Mouse (Mus musculus) inflammation-experienced regulatory T-cells, adult 6 months (primary cell): ENCODE data around the gene Nufip1. TPM values are rescaled to one million over a fixed set of nuclear protein-coding genes. Genes with fewer than 3 reads are reported as not detected.
"Not testable (repeated sequence)": the region's sequence is repeated elsewhere in the genome, so short reads cannot be mapped to it uniquely, and the experiment has no call there.

ENCODE experiments used
- ATAC-seq: one replicate; pipeline ENCODE4 v1.8.0; 2017
- polyA plus RNA-seq, 3 experiments: library from polyadenylated mRNA; unstranded; fragments of 100-300 nt; shearing (Covaris generic); gene quantifications; one replicate each; pipeline ENCODE4 v1.2.1; 2017

Gene Nufip1
- polyA plus RNA-seq, 3 experiments from 2014 or later, result 6.1 to 7.6 (median 7.1) TPM

DNA sequence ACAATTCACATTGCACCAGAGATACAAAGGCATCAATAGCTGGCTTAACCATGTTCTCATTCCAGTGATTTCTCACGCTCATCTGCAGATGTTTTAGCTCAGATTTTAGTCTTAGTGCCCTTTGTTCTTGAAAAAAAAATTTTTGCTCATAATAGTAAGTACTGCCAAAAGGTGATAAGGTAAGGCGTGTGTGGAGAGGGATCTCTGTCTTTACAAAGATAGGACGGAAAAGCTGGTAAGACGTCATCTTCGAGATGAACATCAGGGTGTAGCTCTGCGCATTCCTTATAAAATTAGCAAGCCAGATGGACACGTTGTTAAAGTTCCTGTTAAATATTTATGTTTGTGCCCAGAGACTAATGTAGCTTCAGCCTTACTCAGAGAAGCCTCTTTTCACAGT, 35.2 kb downstream of the Nufip1 start:
- no peak for ATAC-seq

DNA sequence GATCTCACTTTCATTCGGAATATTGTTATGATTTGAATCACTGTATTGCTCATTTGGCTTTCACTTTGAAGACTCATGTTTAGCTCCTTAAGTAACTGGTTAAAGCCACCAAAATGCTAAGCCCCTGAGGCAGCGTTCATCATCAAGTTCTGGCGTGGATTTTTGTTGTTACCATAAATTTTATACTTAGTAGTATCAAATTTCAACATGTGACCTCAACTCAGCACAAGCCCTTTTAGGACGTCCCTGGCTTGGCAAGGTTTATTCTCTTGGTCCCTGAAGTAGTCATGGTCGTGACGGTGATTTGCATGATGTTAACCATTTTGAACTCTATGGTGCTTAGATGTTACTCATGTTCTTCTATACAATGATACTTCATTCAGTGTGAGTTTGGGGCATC, 36.4 kb downstream of the Nufip1 start:
- no peak for ATAC-seq

DNA sequence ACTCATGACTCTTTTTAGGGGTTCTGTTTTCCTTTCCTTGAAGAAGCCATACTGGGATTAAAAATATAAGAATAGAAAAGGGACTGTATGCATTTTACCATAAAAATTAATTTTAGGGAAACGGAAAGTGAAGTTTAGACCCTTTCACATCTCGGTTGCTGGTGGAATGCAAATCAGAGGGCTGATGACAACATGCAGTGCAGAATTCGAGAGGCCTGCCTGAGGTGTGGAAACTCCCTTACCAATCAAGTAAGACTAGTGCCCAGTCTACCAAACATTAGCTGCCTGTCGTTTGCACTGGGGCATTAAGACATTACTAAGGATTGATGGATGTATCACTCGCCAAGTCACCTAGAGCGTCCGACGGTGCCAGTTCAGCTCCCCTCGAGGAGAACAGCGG, 37.6 kb downstream of the Nufip1 start:
- ATAC-seq, result no peak

DNA sequence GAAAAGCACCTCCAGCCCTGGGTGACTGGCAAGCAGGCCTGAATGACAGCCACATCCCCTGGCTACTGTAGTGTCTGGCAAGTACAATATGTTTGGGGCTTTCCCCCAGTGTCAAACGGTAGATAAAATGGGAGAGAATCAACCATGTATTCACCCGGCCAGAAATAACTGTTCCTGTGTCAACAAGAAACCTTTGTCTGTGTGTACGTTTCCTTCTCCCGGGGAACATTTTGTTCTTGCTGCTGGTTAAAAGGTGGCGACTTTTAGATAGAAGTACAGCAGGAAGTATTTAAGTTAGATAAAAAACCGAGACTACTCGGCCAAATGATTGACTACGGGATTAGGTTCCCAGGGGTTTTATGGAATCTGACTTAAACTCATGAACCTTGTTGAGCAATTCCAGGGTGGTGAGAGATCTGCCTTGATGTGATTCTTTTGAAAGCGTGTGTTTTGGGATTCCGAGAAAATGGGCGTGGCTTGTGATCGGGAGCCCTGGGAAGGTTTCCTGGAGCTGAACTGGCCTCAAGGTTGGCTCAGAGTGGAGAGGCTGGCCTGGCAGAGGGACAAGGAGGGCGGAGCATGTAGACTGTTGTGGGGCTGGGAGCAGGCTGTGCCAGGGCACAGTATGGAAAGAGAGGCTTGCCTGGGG, 39.0 kb downstream of the Nufip1 start:
- no peak for ATAC-seq

DNA sequence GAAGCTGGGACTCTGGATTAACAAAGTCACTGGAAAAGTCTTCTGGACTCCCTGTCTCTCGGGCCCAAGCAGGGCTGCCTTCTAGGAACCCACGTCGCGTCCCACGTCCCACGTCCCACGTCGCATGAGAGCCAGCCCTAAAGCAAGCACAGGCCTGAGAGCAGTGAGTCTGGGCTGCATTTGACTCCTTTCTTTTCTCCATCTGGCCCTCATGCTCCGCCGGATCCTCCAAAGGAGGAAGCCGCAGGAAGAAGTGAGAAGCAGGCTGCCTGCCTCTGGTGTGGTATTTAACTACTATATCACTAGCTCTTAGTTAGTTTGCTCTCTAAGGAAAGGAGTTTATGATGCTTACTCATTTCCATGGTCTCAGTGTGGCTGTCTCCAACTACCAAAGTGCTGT, 39.8 kb downstream of the Nufip1 start:
- no peak for ATAC-seq

DNA sequence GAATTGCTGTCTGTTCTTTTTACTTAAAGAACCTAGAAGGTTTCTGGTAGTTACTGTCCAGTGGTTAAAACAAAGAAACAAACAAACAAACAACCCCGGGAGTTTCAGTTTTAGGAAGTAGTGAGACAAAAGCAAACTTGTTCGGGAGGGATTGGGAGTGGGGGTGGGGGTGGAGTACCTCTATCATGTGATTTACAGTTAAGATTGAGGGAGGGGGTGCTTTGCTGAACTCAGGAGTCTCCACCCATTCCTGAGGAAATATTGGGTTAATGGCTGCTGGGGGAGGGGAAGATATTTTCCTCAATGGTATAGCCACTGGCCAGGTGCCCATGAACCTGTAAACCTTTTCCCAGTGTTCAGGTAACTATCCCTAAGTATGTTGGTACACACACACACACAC, 40.3 kb downstream of the Nufip1 start:
- no peak for ATAC-seq

DNA sequence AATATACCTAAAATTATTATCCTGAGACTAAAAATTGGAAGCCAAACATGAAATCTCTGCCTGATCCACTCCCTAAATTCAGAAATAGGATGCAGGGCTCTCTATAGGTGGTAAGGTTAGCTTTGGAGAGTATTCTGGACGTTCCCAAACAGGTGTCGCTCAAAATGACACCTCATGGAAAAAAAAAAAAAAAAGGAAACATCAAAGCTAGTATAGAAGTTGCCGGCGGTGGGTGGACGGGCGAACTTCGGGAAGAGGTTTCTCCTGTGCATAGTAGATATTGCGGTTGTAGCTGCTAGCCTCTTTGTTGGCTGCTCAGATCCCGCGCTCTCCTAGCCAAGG, 41.1 kb downstream of the Nufip1 start:
- no peak for ATAC-seq

DNA sequence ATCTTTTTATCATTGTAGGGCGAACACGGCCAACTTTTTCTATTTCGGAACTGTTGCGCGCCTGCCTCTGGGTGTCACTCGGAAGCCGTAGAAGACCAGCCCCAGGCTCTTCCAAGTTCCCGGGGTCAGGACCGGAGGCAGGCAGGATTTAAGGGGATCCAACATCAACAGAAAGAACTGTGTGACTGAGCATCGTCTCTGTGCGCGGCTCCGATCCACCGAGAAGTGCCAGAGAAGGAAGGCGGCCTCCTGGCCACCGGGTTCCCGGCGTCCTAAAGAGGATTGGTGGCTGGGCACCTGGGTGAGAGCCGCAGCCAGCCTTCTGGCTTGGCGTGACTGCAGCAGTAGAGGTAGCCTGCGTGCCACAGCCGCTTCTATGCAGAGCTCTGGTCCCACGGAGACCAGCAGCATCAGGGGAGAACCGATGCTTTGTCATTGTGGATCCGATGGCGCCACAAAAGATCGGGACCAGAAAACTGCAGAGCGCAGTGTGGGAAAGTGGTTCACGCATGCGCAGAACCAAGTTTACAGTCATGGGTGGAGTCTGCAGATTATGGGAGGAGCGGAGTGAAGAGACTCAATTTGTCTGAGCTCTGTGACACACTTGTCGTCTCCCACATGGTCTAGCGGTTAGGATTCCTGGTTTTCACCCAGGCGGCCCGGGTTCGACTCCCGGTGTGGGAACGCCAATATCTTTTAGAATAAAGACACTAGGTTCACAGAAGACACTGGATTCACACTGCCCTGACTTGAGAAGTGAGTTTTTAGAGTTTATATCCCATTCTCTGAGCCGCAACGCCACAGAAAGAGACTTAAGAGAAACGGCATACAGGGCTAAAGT, 41.7 kb downstream of the Nufip1 start:
- peak; percentile 80 for ATAC-seq

DNA sequence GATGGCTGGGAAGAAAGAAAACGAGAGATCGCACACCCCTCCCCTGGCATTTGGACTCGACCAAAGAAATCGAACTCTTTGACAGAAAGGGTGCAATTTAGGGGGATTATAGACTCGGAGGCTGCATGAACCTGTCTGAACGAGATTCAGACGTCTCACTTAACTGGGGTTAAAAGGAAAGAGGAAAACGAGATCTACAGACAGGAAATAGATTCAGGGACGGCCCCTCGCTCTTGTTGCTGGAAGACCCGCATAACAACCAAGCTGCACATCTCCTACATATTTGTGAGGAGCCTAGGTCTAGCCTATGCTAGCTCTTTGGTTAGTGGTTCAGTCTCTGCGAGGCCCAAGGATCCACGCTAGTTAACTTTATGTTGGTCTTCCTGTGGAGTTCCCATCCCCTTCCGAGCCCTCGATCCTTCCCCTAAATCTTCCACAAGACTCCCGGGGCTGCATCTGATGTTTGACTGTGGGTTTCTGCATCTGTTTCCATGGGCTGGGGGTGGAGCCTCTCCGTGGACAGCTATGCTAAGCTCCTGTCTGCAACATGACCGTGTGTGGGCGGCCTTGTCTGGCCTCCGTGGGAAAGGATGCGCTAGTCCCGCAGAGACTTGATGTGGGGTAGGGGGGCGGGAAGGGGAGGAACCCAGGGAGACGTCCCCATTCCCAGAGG, 42.4 kb downstream of the Nufip1 start:
- ATAC-seq, result peak; percentile 49

DNA sequence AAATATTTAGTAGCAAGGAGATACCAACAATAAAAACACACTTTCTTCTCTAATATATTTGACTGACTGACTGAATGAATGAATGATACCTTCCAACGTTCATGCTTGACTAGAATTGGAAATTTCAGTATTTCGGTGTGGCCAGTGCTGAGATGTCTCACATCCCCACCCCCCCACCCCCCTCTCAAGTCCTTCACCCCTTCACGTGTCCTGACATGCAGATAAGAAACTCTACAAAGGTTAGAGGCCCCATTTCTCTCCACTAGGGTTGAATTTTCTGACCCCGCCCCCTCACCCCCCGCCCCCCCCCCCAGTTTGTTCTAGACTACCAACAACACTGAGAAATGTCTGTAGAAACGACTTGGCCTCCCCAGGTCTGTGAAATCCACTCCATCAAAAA, 43.1 kb downstream of the Nufip1 start:
- no peak for ATAC-seq

DNA sequence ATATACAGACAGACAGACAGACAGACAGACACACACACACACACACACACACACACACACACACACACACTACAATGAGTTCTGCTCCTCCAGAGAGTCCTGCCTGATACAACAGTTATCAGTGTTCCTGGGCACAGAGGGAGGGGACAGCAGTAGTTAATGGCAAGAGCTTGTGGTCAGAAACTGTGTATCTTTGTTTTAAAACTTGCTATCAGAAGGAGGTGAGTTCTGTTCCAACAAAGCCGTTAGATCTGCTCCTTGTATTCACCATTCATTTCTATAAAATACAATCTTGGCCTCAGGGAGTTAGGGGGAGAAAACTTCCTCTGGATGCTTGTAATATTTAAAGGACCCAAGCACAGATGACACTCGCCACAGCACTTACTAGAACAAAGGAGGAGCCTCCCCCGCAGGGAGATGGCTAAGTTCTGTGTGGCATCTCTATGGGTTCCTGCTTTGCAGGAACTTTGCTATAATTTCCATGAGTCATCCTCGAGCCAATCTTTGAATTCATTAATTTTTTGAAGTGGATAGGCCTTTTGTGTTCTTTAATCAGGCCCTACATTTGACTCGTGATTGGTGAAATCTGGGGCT, 47.6 kb downstream of the Nufip1 start:
- ATAC-seq, result no peak

DNA sequence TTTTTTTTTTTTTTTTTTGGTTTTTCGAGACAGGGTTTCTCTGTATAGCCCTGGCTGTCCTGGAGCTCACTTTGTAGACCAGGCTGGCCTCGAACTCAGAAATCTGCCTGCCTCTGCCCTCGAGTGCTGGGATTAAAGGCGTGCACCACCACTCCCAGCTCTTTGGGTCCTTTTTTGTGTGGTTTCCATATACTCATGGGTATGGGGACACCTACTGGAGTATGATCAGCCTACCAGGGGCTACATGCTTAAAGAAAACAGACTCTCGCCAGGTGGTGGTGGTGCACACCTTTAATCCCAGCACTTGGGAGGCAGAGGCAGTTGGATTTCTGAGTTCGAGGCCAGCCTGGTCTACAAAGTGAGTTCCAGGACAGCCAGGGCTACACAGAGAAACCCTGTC, 49.9 kb downstream of the Nufip1 start:
- ATAC-seq, result not testable (repeated sequence)

DNA sequence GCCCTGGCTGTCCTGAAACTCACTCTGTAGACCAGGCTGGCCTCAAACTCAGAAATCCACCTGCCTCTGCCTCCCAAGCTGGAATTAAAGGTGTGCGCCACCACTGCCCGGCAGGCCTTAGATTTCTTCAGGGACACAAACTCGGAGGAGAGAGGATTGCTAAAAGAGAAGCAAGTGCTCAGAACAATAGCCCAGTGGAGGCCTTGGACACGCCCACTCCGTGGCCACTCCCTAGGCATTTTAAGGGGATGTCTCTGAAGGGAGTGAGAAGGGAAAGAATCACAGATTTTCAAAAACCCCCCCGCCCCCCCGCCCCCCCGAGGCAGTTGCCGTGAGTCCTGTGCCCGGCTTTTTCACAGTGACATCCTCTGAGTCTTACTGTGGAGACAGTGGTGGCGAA, 53.5 kb downstream of the Nufip1 start:
- no peak for ATAC-seq

DNA sequence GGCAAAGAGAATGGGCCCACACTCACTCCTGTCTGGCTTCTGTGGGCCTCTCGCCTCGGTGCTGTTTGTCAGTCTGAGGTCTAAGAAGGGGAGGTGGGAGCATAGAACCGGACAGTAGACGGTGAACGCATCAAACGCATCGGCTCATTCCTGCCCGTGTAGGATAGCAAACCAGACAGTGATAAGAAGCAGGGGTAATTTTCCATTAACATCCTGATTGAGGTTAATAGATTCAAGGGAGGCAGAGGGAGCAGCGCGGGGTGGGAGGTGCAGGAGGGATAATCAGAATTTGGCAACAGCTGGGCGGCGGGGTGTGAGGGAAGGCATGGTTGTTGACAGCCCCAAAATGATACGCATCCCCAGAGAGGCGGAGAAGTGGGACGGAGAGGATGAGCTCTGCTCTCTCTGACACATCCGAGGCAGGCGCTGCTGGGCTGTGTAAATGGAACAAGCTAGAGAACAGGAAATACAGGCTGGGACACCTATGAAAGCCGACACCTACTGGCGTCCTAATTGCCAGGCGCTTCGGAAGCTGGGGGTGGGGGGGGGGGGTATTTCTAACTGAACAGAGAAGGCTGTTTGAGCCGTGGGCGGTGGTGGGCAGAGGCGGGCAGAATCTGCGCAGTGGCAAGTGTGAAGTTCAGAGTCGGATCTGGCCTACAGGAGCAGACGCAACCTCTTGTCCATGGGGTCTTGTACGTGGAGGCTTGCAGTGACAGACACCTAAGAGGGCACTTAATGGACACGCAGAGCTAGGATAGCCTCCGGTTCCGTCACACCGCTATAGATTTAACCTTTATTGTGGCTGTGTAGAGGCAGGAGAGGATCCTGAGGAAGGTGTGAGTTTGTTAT, 54.4 kb downstream of the Nufip1 start:
- peak; percentile 74 for ATAC-seq

DNA sequence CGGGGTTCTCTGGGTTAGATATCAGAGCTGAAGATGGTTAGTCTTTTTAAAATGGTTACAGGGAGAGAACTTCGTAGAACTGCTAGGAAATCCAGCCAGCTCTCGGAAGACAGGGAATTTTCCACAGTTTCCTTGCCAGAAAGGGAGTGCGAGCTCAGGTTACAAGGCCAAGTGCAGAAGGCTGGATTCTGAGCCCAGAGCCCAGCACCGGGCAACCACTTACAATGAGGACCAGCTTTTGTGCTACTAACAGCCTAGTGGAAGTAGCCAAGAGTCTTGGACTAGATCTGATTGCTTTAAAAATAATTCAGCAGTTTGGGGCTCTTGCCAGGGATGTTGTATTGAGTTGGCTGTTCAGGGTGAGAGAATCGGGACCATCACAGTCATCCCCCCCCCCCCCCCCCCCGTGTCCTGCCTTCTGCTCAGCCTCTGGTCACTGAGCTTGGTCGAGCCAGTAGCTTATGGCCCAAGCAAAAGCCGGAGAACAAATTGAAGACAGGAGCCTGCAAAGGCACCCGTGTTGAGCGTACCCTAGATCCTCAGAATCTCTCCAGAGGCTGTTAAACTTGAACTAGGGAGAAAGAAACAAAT, 59.3 kb downstream of the Nufip1 start:
- ATAC-seq, result no peak

DNA sequence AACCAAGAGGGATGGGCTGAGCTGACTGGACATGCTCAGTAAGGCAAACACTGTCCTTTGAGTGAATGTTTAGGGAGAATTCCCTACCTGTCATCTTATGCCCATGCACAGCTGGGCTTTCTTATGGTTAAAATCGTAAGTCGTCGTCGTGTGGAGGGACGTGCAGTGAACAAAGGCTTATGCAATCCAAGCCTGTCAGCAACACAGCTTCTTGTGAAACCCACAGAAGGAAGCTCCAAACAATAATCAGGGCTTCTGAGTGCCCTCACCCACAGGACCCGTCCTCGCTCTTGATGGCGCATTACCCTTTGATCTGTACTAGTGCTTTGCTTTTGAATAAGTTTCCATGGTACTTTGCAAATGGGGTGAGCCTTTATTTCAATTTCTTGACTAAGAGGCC, 60.6 kb downstream of the Nufip1 start:
- no peak for ATAC-seq

DNA sequence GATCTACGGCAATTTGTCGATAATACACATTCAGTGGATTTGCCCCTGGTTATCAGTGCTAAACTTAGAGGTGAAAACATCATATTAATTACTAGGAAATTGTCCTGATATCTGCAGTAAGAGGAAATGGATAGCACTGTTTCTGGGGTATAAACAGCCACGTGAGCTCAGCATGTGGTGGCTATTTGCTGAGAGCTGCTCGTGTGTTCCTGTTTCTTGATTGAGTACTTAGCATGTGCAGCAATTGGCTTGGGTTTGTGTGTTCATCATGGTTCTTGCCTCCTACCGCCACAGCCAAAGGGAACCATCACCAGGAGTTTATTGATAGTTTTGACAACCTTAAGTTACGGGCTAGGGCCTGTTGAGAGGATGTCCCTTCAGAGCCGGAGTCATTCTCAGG, 63.6 kb downstream of the Nufip1 start:
- ATAC-seq, result no peak

DNA sequence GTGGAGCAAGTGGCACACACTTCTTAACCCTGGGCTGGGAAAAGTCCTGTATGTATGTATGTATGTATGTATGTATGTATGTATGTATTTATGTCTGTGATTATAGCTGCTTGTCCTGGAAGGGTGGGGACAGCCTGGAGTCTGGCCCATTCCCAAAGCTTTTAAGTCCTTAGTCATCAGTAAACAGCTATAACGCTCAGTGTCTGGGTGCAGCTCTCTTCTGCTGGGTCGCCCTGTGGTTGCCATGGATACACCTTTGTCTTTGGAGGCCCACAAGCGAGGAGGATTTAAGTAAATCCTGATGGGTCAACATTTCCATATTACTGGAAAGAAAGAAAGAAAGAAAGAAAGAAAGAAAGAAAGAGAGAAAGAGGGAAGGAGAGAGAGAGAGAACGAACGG, 65.1 kb downstream of the Nufip1 start:
- ATAC-seq, result no peak

DNA sequence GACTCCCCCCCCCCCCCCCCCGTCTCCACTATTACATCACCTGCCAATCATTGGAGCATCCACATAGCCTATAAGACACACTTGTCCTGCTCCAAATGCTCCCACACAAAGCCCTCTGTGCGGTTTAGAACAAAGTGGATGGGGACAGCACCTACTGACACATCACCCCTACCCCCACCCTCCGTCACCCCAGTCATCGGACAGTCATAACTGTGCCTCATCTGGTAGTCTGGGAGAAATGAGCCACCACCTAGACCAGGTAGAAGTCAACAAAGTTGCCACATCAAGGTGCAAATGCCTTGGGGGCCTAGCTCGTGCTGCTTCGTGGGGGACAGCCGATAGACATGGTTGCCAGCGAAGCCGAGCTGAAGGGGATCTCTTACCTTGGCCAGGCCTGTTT, 66.5 kb downstream of the Nufip1 start:
- ATAC-seq, result peak; percentile 60

DNA sequence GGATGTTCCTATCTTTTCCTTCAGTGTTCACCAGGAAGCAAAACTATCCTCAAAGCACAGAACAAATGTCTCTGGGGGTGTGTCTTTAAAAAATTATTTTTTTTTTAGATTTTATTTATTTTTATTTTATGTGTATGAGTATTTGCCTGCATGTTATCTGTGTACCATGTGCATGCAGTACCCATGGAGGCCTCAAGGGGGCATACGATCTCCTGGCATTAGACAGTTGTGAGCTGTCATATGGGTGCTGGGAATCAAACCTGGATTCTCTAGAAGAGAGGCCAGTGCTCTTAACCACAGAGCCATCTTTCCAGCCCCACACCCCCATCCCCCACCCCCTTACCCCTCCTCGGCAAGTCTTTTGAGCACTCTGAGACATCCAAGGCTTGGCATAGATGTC, 67.8 kb downstream of the Nufip1 start:
- ATAC-seq, result no peak

DNA sequence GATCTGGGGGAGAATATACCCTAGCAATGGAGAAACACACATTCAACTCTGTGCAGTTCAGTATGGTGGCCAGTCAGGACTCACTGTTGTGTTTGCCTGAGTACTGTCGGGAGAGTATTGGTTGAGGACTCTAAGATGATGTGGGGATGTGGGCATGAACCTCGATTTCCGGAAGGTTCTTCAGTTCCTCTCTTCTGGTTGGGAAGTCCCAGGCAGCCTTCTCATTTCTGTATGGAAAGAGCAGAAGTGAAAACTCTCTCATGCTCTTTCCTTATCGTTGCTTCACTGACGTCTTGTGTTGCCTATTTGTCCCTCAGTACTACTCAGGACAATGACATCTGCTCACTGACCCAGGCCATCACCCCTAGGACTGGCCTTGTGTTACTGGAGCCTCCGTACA, 68.7 kb downstream of the Nufip1 start:
- ATAC-seq, result no peak

DNA sequence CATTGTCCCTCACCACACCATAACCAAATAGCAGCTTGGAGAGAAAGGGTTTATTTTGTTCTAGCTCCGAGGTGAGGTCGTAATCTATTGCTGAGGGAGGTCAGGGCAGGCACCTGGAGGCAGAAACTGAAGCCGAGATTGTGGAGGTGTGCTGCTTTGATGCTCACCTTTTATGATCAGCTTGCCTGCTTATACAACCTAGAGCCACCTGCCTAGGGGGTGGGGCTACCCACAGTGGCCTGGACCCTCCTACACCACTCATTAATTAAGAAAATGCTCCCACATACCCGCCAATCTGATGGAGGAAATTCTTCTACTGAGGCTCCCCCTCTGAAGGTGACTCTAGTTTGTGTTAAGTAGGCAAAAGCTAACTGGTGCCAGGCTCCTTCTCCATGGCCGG, 74.7 kb downstream of the Nufip1 start:
- no peak for ATAC-seq
